ENCODE assay signal across 37 mouse cellular contexts in the genomic region with DNA sequence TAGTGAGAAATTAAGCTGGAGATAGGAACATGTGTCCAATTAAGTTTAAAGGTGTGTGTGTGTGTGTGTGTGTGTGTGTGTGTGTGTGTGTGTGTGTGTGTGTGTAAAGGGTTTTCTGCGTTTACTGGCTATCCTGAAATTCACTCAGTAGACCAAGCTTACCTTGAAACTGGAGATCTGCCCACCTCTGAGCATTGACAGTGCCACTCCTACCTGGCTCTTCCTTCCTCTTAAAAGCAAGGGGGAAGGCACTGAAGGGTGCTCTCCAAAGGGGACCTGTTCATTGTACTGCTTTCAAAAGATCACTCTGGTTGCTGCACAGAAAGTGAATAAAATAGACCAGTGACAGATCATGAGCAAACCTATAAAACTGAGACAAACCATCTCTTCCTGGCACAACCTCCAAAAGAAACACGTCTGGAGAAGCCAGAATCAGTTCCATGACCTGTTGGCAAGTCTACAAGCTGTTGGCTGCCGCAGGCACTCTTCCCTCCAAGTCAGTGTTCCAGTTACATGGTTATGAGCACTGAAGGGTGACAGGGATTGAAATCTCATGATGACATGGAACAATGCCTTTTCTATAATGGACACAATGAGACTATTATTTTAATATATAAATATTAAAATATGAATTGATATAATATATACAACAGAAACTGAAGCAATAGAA. TPM values are rescaled to one million over a fixed set of nuclear protein-coding genes. Genes with fewer than 3 reads are reported as not detected.
A peak's percentile ranks its signal among the peaks of the same experiment; 100 is the strongest.
DNase-seq lines count a peak whose midpoint lies in the region; ATAC-seq and TF ChIP-seq lines count a peak whose summit lies in the region.
"Had no signal": no experiment of that assay in that cellular context is flagged by ENCODE, and none has a peak within 500 bp of the region (broad histone marks: within the 10 kb centered on the region; RNA-seq: fewer than 3 reads in every experiment).

No protein-coding gene starts in this region.

- no peak overlapping the region for H3K27ac ChIP-seq in kidney, adult 2 months (ENCODE audit: insufficient read depth, low read depth, low read length)
- no peak overlapping the region for H3K27ac ChIP-seq in midbrain, postnatal 0 days (ENCODE audit: low read depth, low read length)
- no peak overlapping the region for H3K27ac ChIP-seq in midbrain, embryonic 13.5 days
- H3K27ac ChIP-seq: forebrain, embryonic 13.5 days; heart, embryonic 10.5 days; heart, embryonic 15.5 days; hindbrain, embryonic 12.5 days; layer of hippocampus, adult 2 months; left cerebral cortex, adult 2 months; liver, embryonic 14.5 days; macrophage; neural tube, embryonic 15.5 days had no signal

- ATAC-seq in midbrain, postnatal 0 days (ENCODE audit: low FRiP score) = no peak
- no peak for ATAC-seq in midbrain, embryonic 13.5 days
- ATAC-seq: activated CD4-positive, CD25-positive, alpha-beta regulatory T cell, adult 4 months; CD4-positive, CD25-positive, alpha-beta regulatory T cell, adult 4 months; forebrain, embryonic 13.5 days; intestine, postnatal 0 days had no signal

- WGBS in kidney, adult 2 months = 31% methylated on average over 3 of the region's 3 CpGs
- WGBS in midbrain, postnatal 0 days = 86% methylated on average over 3 of the region's 3 CpGs
- WGBS in midbrain, embryonic 13.5 days = 89% methylated on average over 3 of the region's 3 CpGs

- no peak overlapping the region for H3K4me2 ChIP-seq in midbrain, postnatal 0 days (ENCODE audit: low read depth, low read length, poor library complexity, severe bottlenecking)
- no peak overlapping the region for H3K4me2 ChIP-seq in midbrain, embryonic 13.5 days (replicated peaks)
- H3K4me2 ChIP-seq: forebrain, embryonic 13.5 days; heart, embryonic 15.5 days; hindbrain, embryonic 12.5 days; neural tube, embryonic 15.5 days had no signal

- no peak overlapping the region for H3K4me3 ChIP-seq in kidney, adult 2 months (ENCODE audit: insufficient read depth, low read depth, low read length)
- no peak overlapping the region for H3K4me3 ChIP-seq in midbrain, postnatal 0 days (ENCODE audit: low read depth, low read length)
- H3K4me3 ChIP-seq in midbrain, embryonic 13.5 days (replicated peaks) = no peak overlapping the region
- H3K4me3 ChIP-seq: forebrain, embryonic 13.5 days; heart, embryonic 10.5 days; heart, embryonic 15.5 days; hindbrain, embryonic 12.5 days; layer of hippocampus, adult 2 months; left cerebral cortex, adult 2 months; neural tube, embryonic 15.5 days had no signal

- H3K9me3 ChIP-seq in midbrain, postnatal 0 days (ENCODE audit: low read length) = no peaks in the 10 kb centered on the region
- H3K9me3 ChIP-seq in midbrain, embryonic 13.5 days = no peaks in the 10 kb centered on the region
- H3K9me3 ChIP-seq: forebrain, embryonic 13.5 days; heart, embryonic 10.5 days; heart, embryonic 15.5 days; hindbrain, embryonic 12.5 days; neural tube, embryonic 15.5 days had no signal

- H3K9ac ChIP-seq in midbrain, postnatal 0 days (replicated peaks; ENCODE audit: low read length, poor library complexity, severe bottlenecking) = no peak overlapping the region
- no peak overlapping the region for H3K9ac ChIP-seq in midbrain, embryonic 13.5 days (replicated peaks)
- H3K9ac ChIP-seq: forebrain, embryonic 13.5 days; heart, embryonic 15.5 days; hindbrain, embryonic 12.5 days; liver, embryonic 14.5 days; neural tube, embryonic 15.5 days had no signal

- no peak for TF ChIP-seq CTCF in kidney, adult 2 months (conservative IDR thresholded peaks at IDR 0.05; ENCODE audit: insufficient read depth, insufficient read length, low read depth, low read length)
- TF ChIP-seq CTCF in midbrain, postnatal 0 days (IDR thresholded peaks at IDR 0.05) = no peak

- H3K4me1 ChIP-seq in kidney, adult 2 months (ENCODE audit: control insufficient read depth, insufficient read depth, low read length) = no peaks in the 10 kb centered on the region
- H3K4me1 ChIP-seq in midbrain, postnatal 0 days (ENCODE audit: insufficient read depth, low read length) = no peaks in the 10 kb centered on the region
- no peaks in the 10 kb centered on the region for H3K4me1 ChIP-seq in midbrain, embryonic 13.5 days (replicated peaks)
- H3K4me1 ChIP-seq: forebrain, embryonic 13.5 days; heart, embryonic 10.5 days; heart, embryonic 15.5 days; hindbrain, embryonic 12.5 days; neural tube, embryonic 15.5 days had no signal

- DNase-seq in cerebellum, postnatal 25 days = peak; percentile 21 to 43
- DNase-seq in cerebellum, adult 9-11 months = no peak
- DNase-seq in kidney, adult 2 months = peak; percentile 71
- no peak for DNase-seq in kidney, postnatal 4 days
- peak; percentile 3 for DNase-seq in midbrain, postnatal 0 days (ENCODE audit: low spot score)
- DNase-seq in MN1 (ENCODE audit: low spot score) = no peak
- DNase-seq: adrenal gland, adult 8-10 months; cerebellum, adult 11 months; gastrocnemius, postnatal 14 days; heart, postnatal 36 days; lung, adult 2 months; lung, postnatal 10 days; midbrain, embryonic 14.5 days; retina, postnatal 1 day; right cerebral cortex, postnatal 14 days had no signal

- no peak for TF ChIP-seq POLR2A in kidney, adult 2 months (IDR thresholded peaks at IDR 0.05; ENCODE audit: low read depth, low read length)

- H3K36me3 ChIP-seq in kidney, adult 2 months (ENCODE audit: control insufficient read depth, insufficient read depth, low read length) = no peaks in the 10 kb centered on the region
- no peaks in the 10 kb centered on the region for H3K36me3 ChIP-seq in midbrain, postnatal 0 days (ENCODE audit: insufficient read depth, low read length)
- H3K36me3 ChIP-seq in midbrain, embryonic 13.5 days = no peaks in the 10 kb centered on the region
- H3K36me3 ChIP-seq: heart, embryonic 10.5 days; heart, embryonic 15.5 days; hindbrain, embryonic 12.5 days; neural tube, embryonic 15.5 days had no signal

- H3K27me3 ChIP-seq in kidney, adult 2 months (replicated peaks; ENCODE audit: control insufficient read depth, insufficient read depth, low read length) = no peaks in the 10 kb centered on the region
- no peaks in the 10 kb centered on the region for H3K27me3 ChIP-seq in midbrain, postnatal 0 days (ENCODE audit: insufficient read depth, low read length)
- no peaks in the 10 kb centered on the region for H3K27me3 ChIP-seq in midbrain, embryonic 13.5 days
- H3K27me3 ChIP-seq: forebrain, embryonic 13.5 days; heart, embryonic 15.5 days; hindbrain, embryonic 12.5 days; neural tube, embryonic 15.5 days had no signal

RNA-seq across cellular contexts. Expression of gene Lipm, which starts 11.6 kb away (rescaled TPM):
- not detected in 2 replicates for polyA plus RNA-seq in kidney, adult 2 months (2012; rRNA removed)
- total RNA-seq in midbrain, postnatal 0 days (2014; rRNA removed) = 0.38 TPM in 1 of 2 replicates, not detected in the other
- 0.05 TPM in 1 of 2 replicates, not detected in the other for polyA plus RNA-seq in midbrain, postnatal 0 days (2015; fragmentation: Nextera tagmentation; extraction: Ambion mirVana)
- not detected in 2 replicates for polyA plus RNA-seq in midbrain, embryonic 13.5 days (2015; fragmentation: Nextera tagmentation; extraction: Ambion mirVana)
- total RNA-seq: adrenal gland, adult 8-10 months; gastrocnemius, postnatal 14 days; granulocyte monocyte progenitor cell, adult 5-6 weeks; heart, postnatal 36 days; left cerebral cortex, postnatal 25 days; megakaryocyte-erythroid progenitor cell, adult 5-6 weeks had no signal
- polyA plus RNA-seq: activated CD4-positive, CD25-positive, alpha-beta regulatory T cell, adult 4 months; forebrain, embryonic 13.5 days; heart, embryonic 10.5 days; hindbrain, embryonic 12.5 days; intestine, postnatal 0 days; liver, embryonic 14.5 days; macrophage; midbrain, embryonic 14.5 days; small intestine, adult 2 months; stomach, embryonic 14.5 days; testis, adult 2 months had no signal

RNA-seq across cellular contexts. Expression of gene Lipn, which starts 22.0 kb away (rescaled TPM):
- not detected in 2 replicates for polyA plus RNA-seq in kidney, adult 2 months (2012; rRNA removed)
- not detected in 2 replicates for total RNA-seq in midbrain, postnatal 0 days (2014; rRNA removed)
- not detected in 2 replicates for polyA plus RNA-seq in midbrain, postnatal 0 days (2015; fragmentation: Nextera tagmentation; extraction: Ambion mirVana)
- not detected in 2 replicates for polyA plus RNA-seq in midbrain, embryonic 13.5 days (2015; fragmentation: Nextera tagmentation; extraction: Ambion mirVana)
- total RNA-seq: gastrocnemius, postnatal 14 days; granulocyte monocyte progenitor cell, adult 5-6 weeks; heart, postnatal 36 days; layer of hippocampus, adult 2 months; layer of hippocampus, postnatal 14 days; left cerebral cortex, adult 2 months; left cerebral cortex, postnatal 25 days; megakaryocyte-erythroid progenitor cell, adult 5-6 weeks had no signal
- polyA plus RNA-seq: activated CD4-positive, CD25-positive, alpha-beta regulatory T cell, adult 4 months; CD4-positive, CD25-positive, alpha-beta regulatory T cell, adult 4 months; embryonic facial prominence, embryonic 11.5 days; forebrain, embryonic 13.5 days; heart, embryonic 10.5 days; heart, embryonic 15.5 days; hindbrain, embryonic 12.5 days; limb, embryonic 14.5 days; liver, embryonic 14.5 days; lung, adult 2 months; midbrain, embryonic 14.5 days; neural tube, embryonic 15.5 days; small intestine, adult 2 months; testis, adult 2 months had no signal

Comparison
In these comparisons a context has a peak if more than half of its experiments do, and no peak if none do; other contexts are left out.
1. DNase-seq: peak in cerebellum, postnatal 25 days (2 of 2), kidney, adult 2 months (single experiment) and midbrain, postnatal 0 days (single experiment); none in cerebellum, adult 9-11 months (single experiment), kidney, postnatal 4 days (0 of 2) and MN1 (single experiment).